In the genomic region with DNA sequence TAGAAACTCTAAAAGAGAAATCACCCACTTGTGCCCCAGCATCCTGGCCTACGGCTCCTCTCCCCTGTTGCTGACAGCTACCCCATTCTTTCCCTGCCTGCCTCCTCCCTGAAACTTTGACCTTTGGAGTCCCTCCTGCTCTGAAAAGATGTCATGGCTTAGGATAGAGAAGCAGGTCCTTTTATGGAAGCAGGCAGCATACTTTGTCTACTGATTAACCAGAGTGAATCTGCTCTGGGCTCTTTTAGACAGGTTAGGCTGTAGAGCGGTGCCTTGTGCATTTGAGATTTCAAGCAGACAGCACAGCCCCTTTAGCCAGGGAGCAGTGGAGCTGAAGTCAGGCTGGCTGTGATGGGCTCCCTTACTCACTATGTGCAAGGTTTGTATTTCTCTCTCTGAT, we compare ENCODE assay signal across 19 mouse cellular contexts.
DNase-seq lines count a peak whose midpoint lies in the region; ATAC-seq and TF ChIP-seq lines count a peak whose summit lies in the region.
"Had no signal": no experiment of that assay in that cellular context is flagged by ENCODE, and none has a peak within 500 bp of the region (broad histone marks: within the 10 kb centered on the region; RNA-seq: fewer than 3 reads in every experiment).

No protein-coding gene starts in this region.

- no peak for TF ChIP-seq CTCF in kidney, adult 2 months (conservative IDR thresholded peaks at IDR 0.05; ENCODE audit: insufficient read depth, insufficient read length, low read depth, low read length)

- WGBS in intestine, embryonic 16.5 days, result 57% methylated on average over 2 of the region's 2 CpGs
- 49% methylated on average over 2 of the region's 2 CpGs for WGBS in kidney, adult 2 months
- 68% methylated on average over 2 of the region's 2 CpGs for WGBS in liver, embryonic 16.5 days (ENCODE audit: insufficient replicate concordance)

- peaks cover 14% of the 10 kb centered on the region for H3K4me1 ChIP-seq in intestine, embryonic 16.5 days (ENCODE audit: control insufficient read depth, insufficient read depth, low read length)
- peaks cover 19% of the 10 kb centered on the region for H3K4me1 ChIP-seq in kidney, adult 2 months (ENCODE audit: control insufficient read depth, insufficient read depth, low read length)
- peaks cover 3% of the 10 kb centered on the region for H3K4me1 ChIP-seq in liver, embryonic 16.5 days (ENCODE audit: control insufficient read depth, low read depth, low read length)

- peak overlapping the region; percentile 59 for H3K27ac ChIP-seq in intestine, embryonic 16.5 days (ENCODE audit: low read length)
- H3K27ac ChIP-seq in kidney, adult 2 months (ENCODE audit: insufficient read depth, low read depth, low read length), result peak overlapping the region; percentile 81
- H3K27ac ChIP-seq in liver, embryonic 16.5 days (ENCODE audit: low read length), result no peak overlapping the region; the same call in 1 of the 2 replicates
- H3K27ac ChIP-seq: embryonic facial prominence, embryonic 10.5 days; macrophage; midbrain, embryonic 13.5 days had no signal

- H3K27me3 ChIP-seq in intestine, embryonic 16.5 days (replicated peaks; ENCODE audit: control insufficient read depth, insufficient read depth, low read length), result no peaks in the 10 kb centered on the region
- no peaks in the 10 kb centered on the region for H3K27me3 ChIP-seq in kidney, adult 2 months (replicated peaks; ENCODE audit: control insufficient read depth, insufficient read depth, low read length)
- no peaks in the 10 kb centered on the region for H3K27me3 ChIP-seq in liver, embryonic 16.5 days (ENCODE audit: control insufficient read depth, insufficient read depth, low read depth, low read length)
- H3K27me3 ChIP-seq: midbrain, embryonic 13.5 days had no signal

- H3K4me2 ChIP-seq in intestine, embryonic 16.5 days (ENCODE audit: low read depth, low read length), result peak overlapping the region; percentile 37; the same call in 1 of the 2 replicates
- H3K4me2 ChIP-seq in liver, embryonic 16.5 days (ENCODE audit: low read depth, low read length), result 0 out of 2 replicates have a peak overlapping the region, but pooled peaks have one; percentile 38
- H3K4me2 ChIP-seq: heart, embryonic 12.5 days; lung, embryonic 14.5 days; midbrain, embryonic 13.5 days had no signal

- ATAC-seq in intestine, embryonic 16.5 days, result peak; percentile 91
- ATAC-seq in liver, embryonic 16.5 days (ENCODE audit: low read depth), result peak; percentile 86
- ATAC-seq in cerebellum, adult (ENCODE audit: insufficient number of reproducible peaks, low FRiP score, low TSS enrichment), result no peak
- ATAC-seq: CD4-positive, CD25-positive, alpha-beta regulatory T cell, adult 4 months; forebrain, embryonic 16.5 days; midbrain, embryonic 13.5 days had no signal

- H3K36me3 ChIP-seq in intestine, embryonic 16.5 days (ENCODE audit: control insufficient read depth, insufficient read depth, low read length), result no peaks in the 10 kb centered on the region
- peaks cover 2% of the 10 kb centered on the region; the same call in 1 of the 2 replicates for H3K36me3 ChIP-seq in kidney, adult 2 months (ENCODE audit: control insufficient read depth, insufficient read depth, low read length)
- 0 out of 2 replicates have a peak, but pooled peaks cover 2% of the 10 kb centered on the region for H3K36me3 ChIP-seq in liver, embryonic 16.5 days (ENCODE audit: control insufficient read depth, insufficient read depth)

- no peak overlapping the region for H3K4me3 ChIP-seq in intestine, embryonic 16.5 days (ENCODE audit: low read length)
- H3K4me3 ChIP-seq in kidney, adult 2 months (ENCODE audit: insufficient read depth, low read depth, low read length), result 0 out of 2 replicates have a peak overlapping the region, but pooled peaks have one; percentile 16
- H3K4me3 ChIP-seq in liver, embryonic 16.5 days (ENCODE audit: low read depth, low read length), result no peak overlapping the region
- H3K4me3 ChIP-seq: embryonic facial prominence, embryonic 10.5 days; erythroblast, embryonic 14.5 days; heart, embryonic 12.5 days; midbrain, embryonic 13.5 days had no signal

- no peak overlapping the region for H3K9ac ChIP-seq in intestine, embryonic 16.5 days (ENCODE audit: low read depth, low read length)
- no peak overlapping the region for H3K9ac ChIP-seq in liver, embryonic 16.5 days (ENCODE audit: low read depth, low read length)
- H3K9ac ChIP-seq: heart, embryonic 12.5 days; lung, embryonic 14.5 days; midbrain, embryonic 13.5 days had no signal

- peak; percentile 91 for DNase-seq in kidney, adult 2 months
- DNase-seq in kidney, postnatal 25 days, result peak; percentile 56 to 77
- no peak for DNase-seq in neural tube, embryonic 10.5 days (ENCODE audit: extremely low spot score, low spot score)
- DNase-seq in adipocyte (ENCODE audit: low spot score), result no peak
- DNase-seq: adrenal gland, postnatal 25 days; cerebellum, postnatal 25 days; heart, postnatal 4 days; left cerebral cortex, postnatal 4 days; lung, embryonic 14.5 days had no signal

- no peaks in the 10 kb centered on the region for H3K9me3 ChIP-seq in intestine, embryonic 16.5 days (ENCODE audit: control insufficient read depth, low read length)
- H3K9me3 ChIP-seq in liver, embryonic 16.5 days (replicated peaks; ENCODE audit: control insufficient read depth, low read length), result no peaks in the 10 kb centered on the region
- H3K9me3 ChIP-seq: embryonic facial prominence, embryonic 10.5 days; heart, embryonic 12.5 days; midbrain, embryonic 13.5 days had no signal

- no peak for TF ChIP-seq POLR2A in kidney, adult 2 months (IDR thresholded peaks at IDR 0.05; ENCODE audit: low read depth, low read length)

Comparison
In these comparisons a context has a peak if more than half of its experiments do, and no peak if none do; other contexts are left out.
1. DNase-seq: peak in kidney, adult 2 months (single experiment) and kidney, postnatal 25 days (2 of 2); none in neural tube, embryonic 10.5 days (single experiment) and adipocyte (single experiment).